Mouse (Mus musculus): ENCODE data around the gene Dnah3. TPM values are rescaled to one million over a fixed set of nuclear protein-coding genes. Genes with fewer than 3 reads are reported as not detected.

The Dnah3 gene
- polyA plus RNA-seq (2016; fragmentation: Nextera tagmentation; extraction: Ambion mirVana), result 0.05 TPM in 1 of 2 replicates, not detected in the other

DNA sequence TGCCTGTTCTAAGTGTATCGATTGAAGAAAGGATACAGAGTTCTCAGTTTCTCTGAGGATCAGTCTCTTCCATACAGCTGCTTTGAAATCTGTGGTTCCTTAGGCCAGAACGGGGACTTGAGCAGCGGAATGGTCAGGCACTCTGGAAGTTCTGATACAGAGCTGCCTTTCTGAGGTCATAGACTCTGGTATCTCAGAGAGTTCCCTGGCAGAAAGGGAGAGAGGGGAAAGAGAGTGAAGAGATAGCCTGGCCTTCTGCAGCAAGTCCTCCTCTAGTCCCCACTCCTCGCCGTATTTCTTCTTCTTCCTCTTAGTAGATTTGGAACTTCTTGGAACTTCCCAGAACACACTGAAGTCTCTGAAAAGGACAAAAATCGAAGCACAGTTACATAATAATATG, at the start of gene Dnah3:
TSS of gene Dnah3 (minus strand) at position 101 of the 400 bp plus-strand sequence.
- no peaks in the 10 kb centered on the region for H3K36me3 ChIP-seq (replicated peaks)
- H3K4me3 ChIP-seq, result no peak within 1 kb of the TSS
- no peak for DNase-seq (ENCODE audit: extremely low spot score, low spot score)
- peaks cover 35% of the 10 kb centered on the region for H3K27me3 ChIP-seq (ENCODE audit: poor library complexity, severe bottlenecking)
- H3K4me1 ChIP-seq, result peaks cover 4% of the 10 kb centered on the region; the same call in 1 of the 2 replicates
- WGBS, result 84% methylated on average over 6 of the region's 6 CpGs
- H3K9me3 ChIP-seq, result no peaks in the 10 kb centered on the region
- no peak within 1 kb of the TSS for H3K27ac ChIP-seq

DNA sequence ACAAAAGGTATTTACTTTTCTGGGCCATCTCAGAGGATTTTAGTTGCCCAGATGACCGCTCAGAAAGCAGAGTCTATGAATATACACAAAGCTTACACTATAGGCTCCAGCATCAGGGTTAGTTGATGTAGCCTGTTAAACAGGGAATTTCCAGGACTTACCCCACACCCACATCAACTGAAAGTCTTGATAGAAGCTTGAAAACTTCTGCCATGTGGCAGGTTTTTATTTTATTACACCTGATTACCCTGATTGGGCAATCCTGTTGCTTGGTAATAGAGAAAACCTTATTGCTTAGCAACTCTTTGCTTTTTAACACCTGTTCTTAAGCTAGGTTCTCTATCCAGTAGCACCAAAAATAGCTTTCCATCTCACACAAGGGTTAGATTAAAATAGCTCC, 47.7 kb upstream of the Dnah3 start:
- no peaks in the 10 kb centered on the region for H3K4me1 ChIP-seq

DNA sequence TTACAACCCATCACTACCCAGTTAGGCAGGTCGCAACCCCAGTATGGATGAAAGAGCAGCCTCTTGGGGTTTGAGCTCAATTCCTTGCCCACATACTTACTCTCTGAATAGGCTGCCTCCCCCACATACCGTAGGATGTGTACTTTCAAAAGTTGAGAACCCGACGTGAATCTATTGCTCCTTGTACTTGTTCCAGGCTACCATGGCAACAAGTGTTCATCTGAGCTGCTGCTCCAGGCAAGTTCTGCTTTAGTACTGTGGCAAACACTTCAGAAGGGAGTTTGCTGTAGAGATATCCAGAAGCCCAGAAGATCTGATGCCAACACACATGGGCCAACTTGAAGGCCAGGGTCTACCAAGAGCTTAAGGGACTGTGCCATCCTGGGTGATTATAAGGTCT, 33.9 kb upstream of the Dnah3 start:
- WGBS, result 80% methylated on average over 4 of the region's 4 CpGs
- no peaks in the 10 kb centered on the region for H3K9me3 ChIP-seq
- no peak overlapping the region; the same call in 1 of the 2 replicates for H3K27ac ChIP-seq
- no peaks in the 10 kb centered on the region for H3K36me3 ChIP-seq (replicated peaks)
- H3K27me3 ChIP-seq (ENCODE audit: poor library complexity, severe bottlenecking), result no peaks in the 10 kb centered on the region
- no peak for DNase-seq (ENCODE audit: extremely low spot score, low spot score)
- H3K4me1 ChIP-seq, result peaks cover 35% of the 10 kb centered on the region
- no peak overlapping the region for H3K4me3 ChIP-seq

More for the DNA sequence above, 47.7 kb upstream of the Dnah3 start:
- Histone ChIP-seq H3K36me3 (replicated peaks) (no peaks in the 10 kb centered on the region), H3K9me3 (no peaks in the 10 kb centered on the region), H3K4me3 (no peak overlapping the region), H3K27ac (no peak overlapping the region), H3K27me3 (ENCODE audit: poor library complexity, severe bottlenecking) (no peaks in the 10 kb centered on the region; the same call in 1 of the 2 replicates)
- 89% methylated on average over 1 of the region's 1 CpGs for WGBS
- no peak for DNase-seq (ENCODE audit: extremely low spot score, low spot score)

DNA sequence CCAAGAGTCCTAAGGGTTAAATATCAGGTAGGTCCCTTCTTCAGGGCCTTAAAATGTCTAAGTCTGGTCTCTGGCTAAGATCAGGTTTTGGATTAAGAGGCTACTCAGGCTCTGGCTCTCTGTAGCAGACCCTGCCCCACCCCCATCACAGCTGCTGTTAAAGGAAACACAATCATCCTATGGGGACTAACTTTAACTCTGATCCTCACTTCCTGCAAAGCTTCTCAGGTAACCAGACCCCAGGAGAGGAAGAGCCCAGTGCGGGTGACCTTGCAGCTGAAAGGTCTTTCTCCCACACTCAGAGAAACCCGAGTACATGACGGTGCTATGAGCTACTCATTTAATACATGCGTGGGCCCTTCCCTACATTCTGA, 32.6 kb upstream of the Dnah3 start:
- H3K9me3 ChIP-seq, result no peaks in the 10 kb centered on the region
- WGBS, result 40% methylated on average over 4 of the region's 4 CpGs
- H3K36me3 ChIP-seq (replicated peaks), result no peaks in the 10 kb centered on the region
- DNase-seq (ENCODE audit: extremely low spot score, low spot score), result no peak
- H3K4me3 ChIP-seq, result no peak overlapping the region
- H3K27me3 ChIP-seq (ENCODE audit: poor library complexity, severe bottlenecking), result no peaks in the 10 kb centered on the region
- H3K27ac ChIP-seq, result peak overlapping the region; percentile 73
- H3K4me1 ChIP-seq, result peaks cover 35% of the 10 kb centered on the region

DNA sequence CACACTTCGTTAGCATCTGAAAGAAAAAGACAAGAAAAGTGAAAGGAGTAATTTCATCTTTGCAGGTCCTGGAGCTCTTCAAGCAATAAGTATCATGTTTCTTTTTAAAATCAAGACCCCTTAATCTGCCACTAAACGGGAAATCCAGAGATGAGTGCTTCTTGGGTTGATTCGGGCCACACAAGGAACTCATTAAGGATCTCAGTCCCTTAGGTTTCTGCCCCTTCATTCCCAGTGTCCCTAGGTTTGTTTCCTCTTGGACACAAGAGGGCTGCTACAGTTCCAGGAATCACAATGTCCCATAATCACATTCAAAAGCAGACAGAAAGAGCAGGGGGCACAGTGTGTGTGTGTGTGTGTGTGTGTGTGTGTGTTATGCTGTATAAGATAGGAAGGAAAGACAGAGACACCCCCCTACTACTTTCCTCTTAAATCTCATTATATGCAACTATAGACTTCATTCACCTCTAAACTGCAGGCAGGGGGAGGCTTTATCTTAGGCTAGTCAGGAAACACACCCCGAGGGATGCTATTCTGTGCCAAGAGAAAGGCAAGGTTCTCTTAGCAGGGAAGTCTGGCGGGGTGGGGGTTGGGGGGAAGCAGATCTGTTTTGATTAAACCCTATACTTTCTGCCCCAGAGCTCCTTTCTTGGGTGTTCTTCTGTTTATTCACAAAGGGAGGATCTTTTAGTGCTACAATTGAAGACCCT, 32.1 kb upstream of the Dnah3 start:
- Histone ChIP-seq H3K9me3 (no peaks in the 10 kb centered on the region), H3K27ac (peak overlapping the region; percentile 73), H3K4me1 (peaks cover 35% of the 10 kb centered on the region), H3K27me3 (ENCODE audit: poor library complexity, severe bottlenecking) (no peaks in the 10 kb centered on the region), H3K36me3 (replicated peaks) (no peaks in the 10 kb centered on the region), H3K4me3 (no peak overlapping the region)
- no peak for DNase-seq (ENCODE audit: extremely low spot score, low spot score)
- 9% methylated on average over 5 of the region's 5 CpGs for WGBS

DNA sequence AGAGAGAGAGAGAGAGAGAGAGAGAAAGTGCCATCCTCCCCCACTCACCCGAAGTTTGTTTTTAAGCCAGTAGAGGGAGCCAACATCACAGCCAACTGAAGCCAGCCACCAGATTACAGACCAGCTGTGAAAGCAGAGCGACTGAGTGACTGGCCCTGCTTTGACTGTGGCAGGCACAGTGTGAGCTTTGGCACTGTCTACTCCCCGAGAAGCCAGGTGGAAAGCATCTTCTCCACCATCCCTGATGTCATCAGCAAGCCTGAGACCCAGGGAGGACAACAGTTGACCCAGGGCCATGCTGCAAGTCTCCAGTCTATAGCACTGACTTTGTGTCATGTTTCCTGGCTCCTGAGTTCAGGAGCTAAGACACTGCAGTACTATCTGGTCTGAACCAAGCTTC, 29.8 kb upstream of the Dnah3 start:
- H3K36me3 ChIP-seq (replicated peaks), result peaks cover 4% of the 10 kb centered on the region; the same call in 1 of the 2 replicates
- peak; percentile 72 for DNase-seq (ENCODE audit: extremely low spot score, low spot score)
- H3K4me3 ChIP-seq, result no peak overlapping the region
- H3K9me3 ChIP-seq, result no peaks in the 10 kb centered on the region
- 4% methylated on average over 3 of the region's 3 CpGs for WGBS
- peaks cover 35% of the 10 kb centered on the region for H3K4me1 ChIP-seq
- no peaks in the 10 kb centered on the region for H3K27me3 ChIP-seq (ENCODE audit: poor library complexity, severe bottlenecking)
- H3K27ac ChIP-seq, result peak overlapping the region; percentile 68; the same call in 1 of the 2 replicates

DNA sequence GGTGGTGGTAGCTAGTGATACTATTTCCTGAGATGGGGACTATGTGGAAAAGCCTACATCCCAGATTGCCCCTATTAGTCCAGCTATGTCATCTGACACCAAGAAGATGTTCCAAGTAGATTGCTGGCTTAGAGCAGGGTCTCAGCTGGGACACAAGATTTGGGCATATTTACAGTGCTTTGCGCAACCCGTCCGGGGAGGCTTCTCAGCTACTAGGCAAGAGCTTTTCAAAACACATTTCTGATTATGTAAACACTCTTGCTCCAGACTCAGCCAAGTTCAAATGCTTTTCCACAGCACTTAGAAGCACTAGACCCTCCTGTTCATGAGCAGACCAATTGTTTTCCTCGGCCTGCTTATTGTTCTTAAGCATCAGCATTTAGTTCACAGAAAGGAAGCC, 28.7 kb upstream of the Dnah3 start:
- Histone ChIP-seq H3K27ac (no peak overlapping the region), H3K36me3 (replicated peaks) (peaks cover 4% of the 10 kb centered on the region; the same call in 1 of the 2 replicates), H3K4me3 (no peak overlapping the region), H3K4me1 (peaks cover 35% of the 10 kb centered on the region), H3K9me3 (no peaks in the 10 kb centered on the region), H3K27me3 (ENCODE audit: poor library complexity, severe bottlenecking) (no peaks in the 10 kb centered on the region)
- 93% methylated on average over 4 of the region's 4 CpGs for WGBS
- DNase-seq (ENCODE audit: extremely low spot score, low spot score), result no peak

DNA sequence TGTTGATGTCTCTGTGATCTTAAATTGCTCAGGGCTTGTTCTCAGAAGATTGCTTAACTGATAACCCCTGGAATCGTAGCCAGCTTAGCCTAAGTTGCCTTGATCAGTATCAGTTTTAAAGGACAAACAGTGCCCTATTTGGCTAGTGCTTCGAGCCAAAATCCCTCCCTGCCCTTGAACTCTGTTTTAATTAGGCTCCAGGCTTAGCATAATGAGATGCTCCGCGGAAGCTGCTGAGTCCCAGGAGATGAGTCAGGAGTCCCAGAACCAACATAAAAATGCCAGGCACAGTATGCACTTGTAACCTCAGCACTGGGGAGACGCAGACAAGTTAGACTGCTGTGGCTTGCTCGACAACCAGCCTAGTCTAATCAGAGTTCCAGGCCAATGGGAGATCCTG, 22.4 kb upstream of the Dnah3 start:
- H3K9me3 ChIP-seq, result no peaks in the 10 kb centered on the region
- no peaks in the 10 kb centered on the region for H3K27me3 ChIP-seq (ENCODE audit: poor library complexity, severe bottlenecking)
- H3K27ac ChIP-seq, result no peak overlapping the region
- no peak overlapping the region for H3K4me3 ChIP-seq
- H3K4me1 ChIP-seq, result no peaks in the 10 kb centered on the region
- no peak for DNase-seq (ENCODE audit: extremely low spot score, low spot score)
- 55% methylated on average over 6 of the region's 6 CpGs for WGBS
- peaks cover 12% of the 10 kb centered on the region; the same call in 1 of the 2 replicates for H3K36me3 ChIP-seq (replicated peaks)

DNA sequence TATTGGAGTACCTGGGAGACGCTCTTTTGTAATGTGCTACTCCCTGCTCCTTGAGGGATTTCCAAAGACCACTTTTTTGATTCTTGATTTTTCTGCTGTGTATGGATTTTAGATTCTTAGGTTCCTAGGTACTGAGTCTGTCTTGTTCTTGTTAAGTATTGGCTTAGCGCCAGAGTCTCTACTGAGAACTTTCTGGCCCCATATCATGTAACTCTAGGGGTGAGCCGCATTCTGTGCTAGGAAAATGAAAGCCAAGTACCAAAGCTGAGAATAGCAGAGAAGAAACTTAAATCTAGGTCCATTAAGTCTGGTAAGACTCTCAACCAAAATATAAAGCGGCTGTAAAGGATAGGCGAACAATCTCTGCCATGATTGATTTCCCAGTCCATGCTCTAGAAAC, 21.9 kb upstream of the Dnah3 start:
- 93% methylated on average over 5 of the region's 5 CpGs for WGBS
- Histone ChIP-seq H3K9me3 (no peaks in the 10 kb centered on the region), H3K4me1 (no peaks in the 10 kb centered on the region), H3K27ac (no peak overlapping the region), H3K4me3 (no peak overlapping the region), H3K36me3 (replicated peaks) (peaks cover 12% of the 10 kb centered on the region; the same call in 1 of the 2 replicates), H3K27me3 (ENCODE audit: poor library complexity, severe bottlenecking) (no peaks in the 10 kb centered on the region)
- no peak for DNase-seq (ENCODE audit: extremely low spot score, low spot score)

DNA sequence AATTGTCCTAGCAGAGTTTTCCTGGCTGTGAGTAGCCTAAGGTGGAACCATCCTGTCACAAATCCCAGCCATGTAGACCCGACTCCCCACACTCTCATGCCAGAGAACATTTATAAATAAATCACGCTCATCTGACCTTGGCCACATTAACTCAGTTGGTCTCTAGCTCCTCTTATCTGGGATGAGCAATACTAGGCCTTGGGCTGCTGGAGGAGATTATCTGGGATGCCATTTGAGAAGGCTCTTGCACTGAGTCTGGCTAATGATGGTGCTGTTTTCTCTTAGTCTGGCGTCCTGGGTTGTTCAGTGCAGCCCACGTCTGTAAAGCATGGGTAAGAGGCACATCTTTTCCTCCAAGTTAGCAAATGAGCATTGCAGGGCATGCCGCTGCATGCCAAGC, 14.6 kb upstream of the Dnah3 start:
- H3K27me3 ChIP-seq (ENCODE audit: poor library complexity, severe bottlenecking), result no peaks in the 10 kb centered on the region
- WGBS, result 88% methylated on average over 5 of the region's 5 CpGs
- no peaks in the 10 kb centered on the region for H3K36me3 ChIP-seq (replicated peaks)
- H3K4me1 ChIP-seq, result no peaks in the 10 kb centered on the region
- no peak overlapping the region for H3K27ac ChIP-seq
- no peak overlapping the region for H3K4me3 ChIP-seq
- no peak for DNase-seq (ENCODE audit: extremely low spot score, low spot score)
- H3K9me3 ChIP-seq, result no peaks in the 10 kb centered on the region

DNA sequence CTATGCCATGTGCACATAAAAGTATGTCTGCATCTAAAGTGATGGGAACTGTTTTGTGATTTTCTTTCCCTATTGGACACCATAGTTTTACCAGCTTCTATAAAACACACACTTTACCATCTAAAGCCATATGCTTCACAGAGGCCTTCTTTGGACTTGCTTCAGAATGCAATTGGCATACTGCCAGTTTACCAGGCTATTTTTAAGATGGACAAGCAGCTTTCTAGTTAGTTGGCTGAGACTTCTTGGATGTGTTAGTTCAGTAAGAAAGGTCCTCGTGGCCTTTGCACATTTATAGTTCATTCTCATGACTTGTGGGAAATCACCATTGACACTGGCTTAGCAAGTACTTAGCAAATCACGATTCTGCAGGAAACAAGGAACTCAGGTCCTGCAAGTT, 11.3 kb upstream of the Dnah3 start:
- Histone ChIP-seq H3K9me3 (no peaks in the 10 kb centered on the region), H3K36me3 (replicated peaks) (no peaks in the 10 kb centered on the region), H3K27ac (no peak overlapping the region), H3K27me3 (ENCODE audit: poor library complexity, severe bottlenecking) (peaks cover 24% of the 10 kb centered on the region), H3K4me1 (peaks cover 17% of the 10 kb centered on the region), H3K4me3 (no peak overlapping the region)
- WGBS, result 85% methylated on average over 2 of the region's 2 CpGs
- DNase-seq (ENCODE audit: extremely low spot score, low spot score), result no peak

DNA sequence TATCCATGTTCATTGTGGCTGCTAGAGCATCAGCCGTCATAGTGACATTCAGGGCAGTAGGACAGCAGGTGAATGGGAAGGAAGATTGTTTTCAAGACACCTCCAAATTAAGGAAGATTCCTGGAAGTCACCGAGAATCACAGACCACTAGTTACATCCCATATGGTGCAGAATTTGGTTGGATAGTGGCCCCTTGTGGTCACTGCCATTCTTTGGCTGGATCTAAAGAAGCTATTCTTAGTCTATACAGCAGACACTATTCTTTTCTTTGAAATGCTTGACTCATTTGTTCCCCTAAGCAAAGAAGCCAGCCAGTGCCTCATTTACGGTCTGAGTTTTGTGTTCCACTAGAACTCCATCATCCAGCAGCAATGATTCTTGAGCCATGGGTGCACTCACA, 9.9 kb upstream of the Dnah3 start:
- Histone ChIP-seq H3K36me3 (replicated peaks) (no peaks in the 10 kb centered on the region), H3K4me3 (no peak overlapping the region), H3K27ac (no peak overlapping the region), H3K4me1 (peaks cover 17% of the 10 kb centered on the region), H3K27me3 (ENCODE audit: poor library complexity, severe bottlenecking) (peaks cover 27% of the 10 kb centered on the region), H3K9me3 (no peaks in the 10 kb centered on the region)
- WGBS, result 67% methylated on average over 3 of the region's 3 CpGs
- DNase-seq (ENCODE audit: extremely low spot score, low spot score), result no peak

DNA sequence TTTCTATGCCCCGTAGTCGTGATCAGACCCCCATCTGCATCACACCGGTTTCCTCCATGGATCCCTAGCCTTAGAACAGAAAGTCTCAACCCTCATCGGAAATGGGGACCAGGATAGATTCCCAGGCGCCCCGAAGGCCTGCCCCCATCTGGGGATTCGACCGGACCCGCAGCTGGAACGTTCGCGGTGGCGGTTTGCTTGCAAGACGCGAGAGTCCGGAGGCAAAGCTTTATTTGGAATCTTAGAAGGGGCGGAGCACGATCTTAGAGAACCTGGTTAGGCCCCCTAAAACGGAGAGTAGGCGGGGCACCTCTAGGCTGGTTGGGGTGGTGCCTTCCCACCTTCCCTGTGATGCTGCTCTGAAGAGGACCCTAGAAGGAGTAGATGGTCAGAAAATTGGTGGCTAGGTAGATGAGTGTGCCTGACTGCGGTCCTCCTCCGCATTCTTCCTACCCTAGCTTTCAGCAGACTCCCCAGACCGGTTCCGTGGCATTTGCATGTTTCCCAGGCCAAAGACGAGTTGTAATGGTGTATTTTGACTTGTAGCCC, 8.0 kb upstream of the Dnah3 start:
- H3K4me1 ChIP-seq, result peaks cover 17% of the 10 kb centered on the region
- DNase-seq (ENCODE audit: extremely low spot score, low spot score), result peak; percentile 39
- peaks cover 27% of the 10 kb centered on the region for H3K27me3 ChIP-seq (ENCODE audit: poor library complexity, severe bottlenecking)
- 2% methylated on average over 25 of the region's 25 CpGs for WGBS
- peak overlapping the region; percentile 59 for H3K4me3 ChIP-seq
- H3K27ac ChIP-seq, result peak overlapping the region; percentile 77; the same call in 1 of the 2 replicates
- no peaks in the 10 kb centered on the region for H3K36me3 ChIP-seq (replicated peaks)
- no peaks in the 10 kb centered on the region for H3K9me3 ChIP-seq
